Comparison of ENCODE assay signal across 8 mouse cellular contexts in genomic region chr5:118773866-118774265, GRCm38 (mm10).
A peak's percentile ranks its signal among the peaks of the same experiment; 100 is the strongest.
DNase-seq lines count a peak whose midpoint lies in the region; ATAC-seq lines count a peak whose summit lies in the region.

No protein-coding gene starts in this region.

- no peak overlapping the region for H3K9ac ChIP-seq in heart, embryonic 12.5 days

- no peak for ATAC-seq in heart, embryonic 12.5 days (ENCODE audit: insufficient number of reproducible peaks, low FRiP score)

- DNase-seq in heart, postnatal 10 days, result peak; percentile 28 to 62
- DNase-seq in right cerebral cortex, postnatal 10 days (ENCODE audit: low spot score in 2 of 2), result peak; percentile 67 to 71
- DNase-seq in right cerebral cortex, postnatal 14 days, result no peak
- peak; percentile 63 for DNase-seq in adrenal gland, postnatal 10 days
- peak; percentile 65 for DNase-seq in forelimb bud, embryonic 11.5 days (ENCODE audit: low read depth, low spot score)
- peak; percentile 95 for DNase-seq in retina, embryonic 14.5 days (ENCODE audit: low spot score)
- DNase-seq in gastrocnemius, postnatal 36 days, result no peak

- no peak overlapping the region for H3K4me3 ChIP-seq in heart, embryonic 12.5 days

- H3K36me3 ChIP-seq in heart, embryonic 12.5 days, result no peaks in the 10 kb centered on the region

- peaks cover 28% of the 10 kb centered on the region for H3K27me3 ChIP-seq in heart, embryonic 12.5 days (replicated peaks)

- no peak overlapping the region for H3K27ac ChIP-seq in heart, embryonic 12.5 days (ENCODE audit: poor library complexity, severe bottlenecking)

- peaks cover 12% of the 10 kb centered on the region for H3K4me1 ChIP-seq in heart, embryonic 12.5 days (replicated peaks)

- 38% methylated on average over 3 of the region's 3 CpGs for WGBS in heart, embryonic 12.5 days

- H3K4me2 ChIP-seq in heart, embryonic 12.5 days, result no peak overlapping the region

- H3K9me3 ChIP-seq in heart, embryonic 12.5 days (replicated peaks), result no peaks in the 10 kb centered on the region

- intact Hi-C loops in heart, postnatal 10 days (cut with DNase I), result loop anchor here (1.0 to 5.0 kb wide), 3 partner anchors 38 to 939 kb away; no protein-coding TSS in a partner anchor
- intact Hi-C loops in gastrocnemius, postnatal 36 days (cut with DNase I), result loop anchor here (2.0 to 5.0 kb wide), 2 partner anchors 98 to 917 kb away; no protein-coding TSS in a partner anchor

Comparison
In these comparisons a context has a peak if more than half of its experiments do, and no peak if none do; other contexts are left out.
1. DNase-seq: peak in heart, postnatal 10 days (2 of 2), right cerebral cortex, postnatal 10 days (2 of 2), adrenal gland, postnatal 10 days (single experiment), forelimb bud, embryonic 11.5 days (single experiment) and retina, embryonic 14.5 days (single experiment); none in right cerebral cortex, postnatal 14 days (single experiment) and gastrocnemius, postnatal 36 days (0 of 2).